Mouse (Mus musculus): ENCODE data around the gene Cnga3.

The Cnga3 gene

GRCm38 (mm10) chr1:37214144-37214543 is at the start of gene Cnga3:
TSS of gene Cnga3 (plus strand) at chr1:37214434.
- no peak for DNase-seq

- DNase-seq: no peak
Measured at GRCm38 (mm10) chr1:37166066-37166465, 48.2 kb upstream of the Cnga3 start.

- DNase-seq: no peak
Measured at GRCm38 (mm10) chr1:37167918-37168317, 46.3 kb upstream of the Cnga3 start.

- DNase-seq: no peak
Measured at GRCm38 (mm10) chr1:37177874-37178273, 36.4 kb upstream of the Cnga3 start.

GRCm38 (mm10) chr1:37179852-37180251 is 34.4 kb upstream of the Cnga3 start:
- no peak for DNase-seq

- no peak for DNase-seq
Measured at GRCm38 (mm10) chr1:37187050-37187449, 27.2 kb upstream of the Cnga3 start.

- no peak for DNase-seq
Measured at GRCm38 (mm10) chr1:37194607-37195006, 19.6 kb upstream of the Cnga3 start.

GRCm38 (mm10) chr1:37201406-37201805 is 12.8 kb upstream of the Cnga3 start:
- no peak for DNase-seq

GRCm38 (mm10) chr1:37207743-37208142 is 6.5 kb upstream of the Cnga3 start:
- DNase-seq: no peak

GRCm38 (mm10) chr1:37212375-37212774 is 1.9 kb upstream of the Cnga3 start:
- no peak for DNase-seq

GRCm38 (mm10) chr1:37218386-37218785 is 4.2 kb downstream of the Cnga3 start:
- no peak for DNase-seq

- no peak for DNase-seq
Measured at GRCm38 (mm10) chr1:37219593-37219992, 5.4 kb downstream of the Cnga3 start.

- DNase-seq: peak in 1 of 2 experiments; percentile 6
Measured at GRCm38 (mm10) chr1:37220134-37220907, 6.1 kb downstream of the Cnga3 start.

- DNase-seq: no peak
Measured at GRCm38 (mm10) chr1:37222002-37222401, 7.8 kb downstream of the Cnga3 start.

- no peak for DNase-seq
Measured at GRCm38 (mm10) chr1:37230404-37230803, 16.2 kb downstream of the Cnga3 start.

GRCm38 (mm10) chr1:37231295-37231701 is 17.1 kb downstream of the Cnga3 start:
- DNase-seq: no peak

GRCm38 (mm10) chr1:37239045-37239635 is 24.9 kb downstream of the Cnga3 start:
- DNase-seq: no peak

GRCm38 (mm10) chr1:37242253-37242652 is 28.0 kb downstream of the Cnga3 start:
- DNase-seq: no peak

- no peak for DNase-seq
Measured at GRCm38 (mm10) chr1:37246476-37246875, 32.2 kb downstream of the Cnga3 start.

GRCm38 (mm10) chr1:37248406-37248805 is 34.2 kb downstream of the Cnga3 start:
- no peak for DNase-seq

- DNase-seq: peak; percentile 83 to 88
Measured at GRCm38 (mm10) chr1:37250643-37251310, 36.5 kb downstream of the Cnga3 start.

- DNase-seq: no peak
Measured at GRCm38 (mm10) chr1:37258443-37258842, 44.2 kb downstream of the Cnga3 start.

GRCm38 (mm10) chr1:37272464-37272863 is 58.2 kb downstream of the Cnga3 start:
- peak; percentile 58 to 72 for DNase-seq

- DNase-seq: no peak
Measured at GRCm38 (mm10) chr1:37286556-37286955, 72.3 kb downstream of the Cnga3 start.
